Mouse (Mus musculus): ENCODE data around the gene Pygb.

Pygb gene

GRCm38 (mm10) chr2:150841109-150841508 lies 54.6 kb downstream of the Pygb start:
- DNase-seq (ENCODE audit: low spot score), result no peak

GRCm38 (mm10) chr2:150842049-150842461 lies 55.5 kb downstream of the Pygb start:
- no peak for DNase-seq (ENCODE audit: low spot score)

GRCm38 (mm10) chr2:150844798-150845197 lies 58.3 kb downstream of the Pygb start:
- DNase-seq (ENCODE audit: low spot score), result no peak

- no peak for DNase-seq (ENCODE audit: low spot score)
Measured at GRCm38 (mm10) chr2:150847436-150847995, 61.0 kb downstream of the Pygb start.

- no peak for DNase-seq (ENCODE audit: low spot score)
Measured at GRCm38 (mm10) chr2:150851251-150851650, 64.7 kb downstream of the Pygb start.

GRCm38 (mm10) chr2:150855186-150855585 lies 68.7 kb downstream of the Pygb start:
- no peak for DNase-seq (ENCODE audit: low spot score)

GRCm38 (mm10) chr2:150858724-150859487 lies 72.4 kb downstream of the Pygb start:
- DNase-seq (ENCODE audit: low spot score), result no peak

GRCm38 (mm10) chr2:150859709-150860470 lies 73.4 kb downstream of the Pygb start:
- no peak for DNase-seq (ENCODE audit: low spot score)

GRCm38 (mm10) chr2:150861128-150861527 lies 74.6 kb downstream of the Pygb start:
- no peak for DNase-seq (ENCODE audit: low spot score)

- DNase-seq (ENCODE audit: low spot score), result no peak
Measured at GRCm38 (mm10) chr2:150867021-150867420, 80.5 kb downstream of the Pygb start.

GRCm38 (mm10) chr2:150869446-150869845 lies 82.9 kb downstream of the Pygb start:
- no peak for DNase-seq (ENCODE audit: low spot score)

GRCm38 (mm10) chr2:150874508-150874907 lies 88.0 kb downstream of the Pygb start:
- no peak for DNase-seq (ENCODE audit: low spot score)

- no peak for DNase-seq (ENCODE audit: low spot score)
Measured at GRCm38 (mm10) chr2:150875226-150875625, 88.7 kb downstream of the Pygb start.

- DNase-seq (ENCODE audit: low spot score), result no peak
Measured at GRCm38 (mm10) chr2:150877561-150877960, 91.0 kb downstream of the Pygb start.
